Mouse (Mus musculus): Measurements from ENCODE around the gene Tbc1d13. TPM values are rescaled to one million over a fixed set of nuclear protein-coding genes. Genes with fewer than 3 reads are reported as not detected.
A peak's percentile ranks its signal among the peaks of the same experiment; 100 is the strongest.

Gene Tbc1d13
- polyA plus RNA-seq, 1 experiment from 2014 or later, result 6.4 TPM

DNA sequence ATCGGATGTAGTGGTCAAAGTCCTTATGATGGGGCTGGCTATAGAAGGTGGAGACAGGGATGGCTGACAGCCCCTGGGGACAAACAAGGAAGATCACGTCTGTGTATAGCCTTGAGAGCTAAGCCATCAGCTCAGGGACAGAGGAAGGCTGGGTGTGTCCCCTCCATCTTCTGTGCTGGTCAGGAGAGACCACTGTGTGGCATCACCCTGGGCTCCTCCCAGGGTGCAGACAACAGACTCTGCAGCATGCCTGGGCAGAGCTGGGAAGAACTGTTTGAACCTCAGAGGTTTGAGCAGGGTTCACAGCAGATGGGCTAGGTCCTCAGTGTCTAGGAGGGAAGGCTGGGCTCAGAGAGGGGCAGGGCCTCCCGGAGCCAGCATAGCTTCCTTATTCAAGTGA lies 52.1 kb downstream of the Tbc1d13 start:
- H3K4me2 ChIP-seq, result no peak overlapping the region
- no peak overlapping the region for H3K4me3 ChIP-seq (replicated peaks)
- H3K9me3 ChIP-seq, result no peaks in the 10 kb centered on the region
- no peaks in the 10 kb centered on the region for H3K27me3 ChIP-seq (replicated peaks)
- H3K4me1 ChIP-seq, result no peaks in the 10 kb centered on the region
- H3K27ac ChIP-seq, result no peak overlapping the region
- 0 out of 2 replicates have a peak, but pooled peaks cover 4% of the 10 kb centered on the region for H3K36me3 ChIP-seq
- 74% methylated on average over 3 of the region's 3 CpGs for WGBS
- no peak for ATAC-seq (ENCODE audit: insufficient read depth, low FRiP score, low read depth)
- no peak overlapping the region for H3K9ac ChIP-seq

GRCm38 (mm10) chr2:30191790-30192580 lies 58.4 kb downstream of the Tbc1d13 start:
- WGBS, result 85% methylated on average over 12 of the region's 12 CpGs
- Histone ChIP-seq H3K9ac (no peak overlapping the region; the same call in 1 of the 2 replicates), H3K9me3 (no peaks in the 10 kb centered on the region), H3K4me2 (no peak overlapping the region), H3K4me1 (no peaks in the 10 kb centered on the region), H3K4me3 (replicated peaks) (no peak overlapping the region), H3K27me3 (replicated peaks) (no peaks in the 10 kb centered on the region), H3K27ac (no peak overlapping the region), H3K36me3 (no peaks in the 10 kb centered on the region)
- no peak; the same call in 1 of the 2 replicates for ATAC-seq (ENCODE audit: insufficient read depth, low FRiP score, low read depth)

DNA sequence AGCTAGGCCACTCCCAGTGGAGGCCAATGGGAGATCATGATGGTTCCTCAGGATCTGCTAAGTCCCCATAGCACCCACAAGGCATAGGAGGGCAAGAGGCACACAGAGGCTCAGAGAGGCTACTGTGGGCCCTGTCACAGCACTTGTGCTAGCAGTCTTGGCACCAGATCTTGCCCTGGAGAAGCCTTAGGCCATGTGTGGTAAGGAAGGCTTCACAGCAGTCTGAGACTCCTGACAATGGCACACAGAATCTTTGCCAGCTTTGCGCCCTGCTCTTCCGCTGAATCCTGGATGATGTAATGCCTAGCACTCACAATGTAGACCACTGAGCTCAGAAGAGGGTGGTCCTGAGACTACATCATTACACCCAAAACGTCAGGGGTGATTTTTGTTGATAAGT lies 61.1 kb downstream of the Tbc1d13 start:
- 81% methylated on average over 3 of the region's 3 CpGs for WGBS
- Histone ChIP-seq H3K27me3 (replicated peaks) (no peaks in the 10 kb centered on the region), H3K9ac (no peak overlapping the region), H3K4me1 (no peaks in the 10 kb centered on the region; the same call in 1 of the 2 replicates), H3K36me3 (no peaks in the 10 kb centered on the region), H3K4me3 (replicated peaks) (no peak overlapping the region), H3K27ac (no peak overlapping the region), H3K4me2 (no peak overlapping the region), H3K9me3 (no peaks in the 10 kb centered on the region)
- no peak for ATAC-seq (ENCODE audit: insufficient read depth, low FRiP score, low read depth)

DNA sequence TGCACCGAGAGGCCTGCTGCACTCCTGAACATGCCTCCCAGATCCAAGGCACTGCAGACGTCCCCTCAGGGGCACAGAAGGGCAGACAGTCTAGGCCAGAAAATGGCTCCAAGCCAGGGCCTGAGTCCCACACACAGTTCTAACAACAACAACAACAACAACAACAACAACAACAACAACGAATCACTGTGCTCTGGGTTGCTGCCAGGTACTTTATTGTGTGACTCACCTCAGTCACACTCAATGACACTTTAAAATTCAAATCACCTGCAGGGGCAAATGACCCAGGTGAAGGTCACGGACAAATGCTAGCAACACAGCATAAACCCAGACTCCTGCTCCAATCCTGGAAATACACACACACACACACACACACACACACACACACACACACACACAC lies 64.5 kb downstream of the Tbc1d13 start:
- Histone ChIP-seq H3K9ac (no peak overlapping the region), H3K9me3 (no peaks in the 10 kb centered on the region), H3K36me3 (no peaks in the 10 kb centered on the region), H3K4me3 (replicated peaks) (no peak overlapping the region), H3K4me1 (no peaks in the 10 kb centered on the region; the same call in 1 of the 2 replicates), H3K27ac (no peak overlapping the region), H3K27me3 (replicated peaks) (no peaks in the 10 kb centered on the region), H3K4me2 (no peak overlapping the region)
- whole genome bisulfite sequencing, result 67% methylated on average over 4 of the region's 4 CpGs
- no peak for ATAC-seq (ENCODE audit: insufficient read depth, low FRiP score, low read depth)

GRCm38 (mm10) chr2:30199984-30200383 lies 66.4 kb downstream of the Tbc1d13 start:
- Histone ChIP-seq H3K9ac (no peak overlapping the region), H3K4me2 (no peak overlapping the region), H3K9me3 (no peaks in the 10 kb centered on the region), H3K36me3 (no peaks in the 10 kb centered on the region), H3K4me3 (replicated peaks) (no peak overlapping the region), H3K27ac (peak overlapping the region; percentile 69), H3K4me1 (peaks cover 5% of the 10 kb centered on the region; the same call in 1 of the 2 replicates), H3K27me3 (replicated peaks) (no peaks in the 10 kb centered on the region)
- WGBS, result 21% methylated on average over 1 of the region's 1 CpGs
- ATAC-seq (ENCODE audit: insufficient read depth, low FRiP score, low read depth), result peak; percentile 76

DNA sequence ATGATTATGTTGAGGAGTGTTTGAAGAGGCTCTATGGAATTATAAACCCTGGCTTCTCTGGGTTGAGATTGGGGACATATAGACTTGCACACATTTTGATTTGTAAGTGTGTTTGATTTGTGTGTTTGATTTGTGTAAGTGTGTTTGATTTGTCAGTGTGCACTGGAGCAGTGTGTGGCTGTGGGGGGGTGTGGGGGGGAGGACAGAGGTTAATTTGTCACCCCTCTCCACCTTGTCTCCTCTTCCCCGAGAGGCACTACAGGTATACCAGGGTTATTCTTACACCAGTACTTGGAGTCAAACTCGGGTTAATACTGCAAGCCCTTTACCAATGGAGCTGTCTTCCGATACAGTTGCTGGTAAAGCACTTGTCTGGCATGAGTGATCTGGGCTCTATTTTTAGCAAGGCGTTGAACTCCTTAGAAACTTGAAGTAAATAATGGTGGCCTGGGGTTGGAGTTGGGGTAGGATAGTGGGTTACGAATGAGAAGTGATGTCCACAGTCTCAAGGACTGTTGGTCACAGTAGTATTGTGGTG lies 66.9 kb downstream of the Tbc1d13 start:
- H3K4me2 ChIP-seq, result no peak overlapping the region
- peak overlapping the region; percentile 69 for H3K27ac ChIP-seq
- H3K4me3 ChIP-seq (replicated peaks), result no peak overlapping the region
- no peaks in the 10 kb centered on the region for H3K27me3 ChIP-seq (replicated peaks)
- peaks cover 5% of the 10 kb centered on the region; the same call in 1 of the 2 replicates for H3K4me1 ChIP-seq
- no peaks in the 10 kb centered on the region for H3K9me3 ChIP-seq
- 55% methylated on average over 5 of the region's 5 CpGs for WGBS
- ATAC-seq (ENCODE audit: insufficient read depth, low FRiP score, low read depth), result no peak; the same call in 1 of the 2 replicates
- no peak overlapping the region for H3K9ac ChIP-seq
- H3K36me3 ChIP-seq, result no peaks in the 10 kb centered on the region

Other genes with a start within 250 kb of the Tbc1d13 start
- 53.6 and 53.8 TPM in 2 replicates for gene Odf2, start 244.5 kb upstream of the Tbc1d13 start, polyA plus RNA-seq (2015; fragmentation: Nextera tagmentation; extraction: Ambion mirVana)
- gene Gle1, start 198.3 kb upstream of the Tbc1d13 start, polyA plus RNA-seq (2015; fragmentation: Nextera tagmentation; extraction: Ambion mirVana), result 49.3 and 51.8 TPM in 2 replicates
- 74.3 and 78.5 TPM in 2 replicates for gene Sptan1, start 168.2 kb upstream of the Tbc1d13 start, polyA plus RNA-seq (2015; fragmentation: Nextera tagmentation; extraction: Ambion mirVana)
- gene Wdr34, start 84.9 kb upstream of the Tbc1d13 start, polyA plus RNA-seq (2015; fragmentation: Nextera tagmentation; extraction: Ambion mirVana), result 27.2 and 27.9 TPM in 2 replicates
- 426 and 452 TPM in 2 replicates for gene Set, start 76.4 kb upstream of the Tbc1d13 start, polyA plus RNA-seq (2015; fragmentation: Nextera tagmentation; extraction: Ambion mirVana)
- 7.9 and 10.5 TPM in 2 replicates for gene Pkn3, start 56.1 kb upstream of the Tbc1d13 start, polyA plus RNA-seq (2015; fragmentation: Nextera tagmentation; extraction: Ambion mirVana)
- 46.5 and 47.1 TPM in 2 replicates for gene Zdhhc12, start 40.1 kb upstream of the Tbc1d13 start, polyA plus RNA-seq (2015; fragmentation: Nextera tagmentation; extraction: Ambion mirVana)
- gene Zer1, start 9.2 kb upstream of the Tbc1d13 start, polyA plus RNA-seq (2015; fragmentation: Nextera tagmentation; extraction: Ambion mirVana), result 7.0 and 7.1 TPM in 2 replicates
- gene Endog, start 37.7 kb downstream of the Tbc1d13 start, polyA plus RNA-seq (2015; fragmentation: Nextera tagmentation; extraction: Ambion mirVana), result 28.8 and 31.5 TPM in 2 replicates
- 56.7 and 62.9 TPM in 2 replicates for gene Spout1, start 44.7 kb downstream of the Tbc1d13 start, polyA plus RNA-seq (2015; fragmentation: Nextera tagmentation; extraction: Ambion mirVana)
- 16.2 and 17.4 TPM in 2 replicates for gene Kyat1, start 72.1 kb downstream of the Tbc1d13 start, polyA plus RNA-seq (2015; fragmentation: Nextera tagmentation; extraction: Ambion mirVana)
- 37.2 and 37.6 TPM in 2 replicates for gene Lrrc8a, start 104.0 kb downstream of the Tbc1d13 start, polyA plus RNA-seq (2015; fragmentation: Nextera tagmentation; extraction: Ambion mirVana)
- 0.22 and 0.35 TPM in 2 replicates for gene Gm28035, start 106.8 kb downstream of the Tbc1d13 start, polyA plus RNA-seq (2015; fragmentation: Nextera tagmentation; extraction: Ambion mirVana)
- gene Phyhd1, start 132.5 kb downstream of the Tbc1d13 start, polyA plus RNA-seq (2015; fragmentation: Nextera tagmentation; extraction: Ambion mirVana), result 13.1 and 14.2 TPM in 2 replicates
- gene Gm28038, start 147.3 kb downstream of the Tbc1d13 start, polyA plus RNA-seq (2015; fragmentation: Nextera tagmentation; extraction: Ambion mirVana), result not detected in 2 replicates
- 33.2 and 33.3 TPM in 2 replicates for gene Dolk, start 152.6 kb downstream of the Tbc1d13 start, polyA plus RNA-seq (2015; fragmentation: Nextera tagmentation; extraction: Ambion mirVana)
- 22.4 and 29.7 TPM in 2 replicates for gene Nup188, start 152.7 kb downstream of the Tbc1d13 start, polyA plus RNA-seq (2015; fragmentation: Nextera tagmentation; extraction: Ambion mirVana)
- gene Sh3glb2, start 225.6 kb downstream of the Tbc1d13 start, polyA plus RNA-seq (2015; fragmentation: Nextera tagmentation; extraction: Ambion mirVana), result 92.6 and 94.6 TPM in 2 replicates
- gene Miga2, start 230.5 kb downstream of the Tbc1d13 start, polyA plus RNA-seq (2015; fragmentation: Nextera tagmentation; extraction: Ambion mirVana), result 20.8 and 24.3 TPM in 2 replicates